ENCODE assay signal across 11 mouse cellular contexts in genomic region chr10:80301256-80302081, GRCm38 (mm10). TPM values are rescaled to one million over a fixed set of nuclear protein-coding genes. Genes with fewer than 3 reads are reported as not detected.
DNase-seq lines count a peak whose midpoint lies in the region; ATAC-seq and TF ChIP-seq lines count a peak whose summit lies in the region.
"Had no signal": no experiment of that assay in that cellular context is flagged by ENCODE, and none has a peak within 500 bp of the region (broad histone marks: within the 10 kb centered on the region; RNA-seq: fewer than 3 reads in every experiment).

No protein-coding gene starts in this region.

- 19% methylated on average over 10 of the region's 10 CpGs for WGBS in cerebellum, adult 2 months
- 66% methylated on average over 10 of the region's 10 CpGs for WGBS in forebrain, embryonic 16.5 days
- 67% methylated on average over 9 of the region's 10 CpGs for WGBS in midbrain, embryonic 12.5 days

- peak overlapping the region; percentile 60 for H3K27ac ChIP-seq in cerebellum, adult 2 months (ENCODE audit: insufficient read depth, low read length)
- peak overlapping the region; percentile 94 for H3K27ac ChIP-seq in forebrain, embryonic 16.5 days (ENCODE audit: low read length)
- peak overlapping the region; percentile 98 for H3K27ac ChIP-seq in midbrain, embryonic 12.5 days (replicated peaks)
- H3K27ac ChIP-seq: liver, embryonic 14.5 days had no signal

- peaks cover 41% of the 10 kb centered on the region for H3K4me1 ChIP-seq in cerebellum, adult 2 months (ENCODE audit: control insufficient read depth, insufficient read depth, low read length)
- peaks cover 72% of the 10 kb centered on the region for H3K4me1 ChIP-seq in forebrain, embryonic 16.5 days (replicated peaks; ENCODE audit: control insufficient read depth, insufficient read depth, low read length)
- peaks cover 69% of the 10 kb centered on the region for H3K4me1 ChIP-seq in midbrain, embryonic 12.5 days

- no peak for TF ChIP-seq CTCF in cerebellum, adult 2 months (IDR thresholded peaks at IDR 0.05; ENCODE audit: borderline replicate concordance, insufficient read depth, low read depth, low read length)

- H3K9me3 ChIP-seq in forebrain, embryonic 16.5 days (ENCODE audit: control insufficient read depth, low read length) = no peaks in the 10 kb centered on the region
- H3K9me3 ChIP-seq in midbrain, embryonic 12.5 days = no peaks in the 10 kb centered on the region
- H3K9me3 ChIP-seq: heart, embryonic 10.5 days had no signal

- H3K27me3 ChIP-seq in cerebellum, adult 2 months (ENCODE audit: control insufficient read depth, insufficient read depth, low read length) = no peaks in the 10 kb centered on the region
- H3K27me3 ChIP-seq in forebrain, embryonic 16.5 days (replicated peaks; ENCODE audit: control insufficient read depth, insufficient read depth, low read length) = no peaks in the 10 kb centered on the region
- no peaks in the 10 kb centered on the region; the same call in none of the 2 replicates for H3K27me3 ChIP-seq in midbrain, embryonic 12.5 days

- H3K4me3 ChIP-seq in cerebellum, adult 2 months (replicated peaks; ENCODE audit: insufficient read depth, low read depth, low read length) = peak overlapping the region; percentile 97
- peak overlapping the region; percentile 57 for H3K4me3 ChIP-seq in forebrain, embryonic 16.5 days (replicated peaks; ENCODE audit: low read length)
- H3K4me3 ChIP-seq in midbrain, embryonic 12.5 days = peak overlapping the region; percentile 78
- H3K4me3 ChIP-seq: erythroblast, embryonic 14.5 days had no signal

- ATAC-seq in cerebellum, adult (ENCODE audit: insufficient number of reproducible peaks, low FRiP score, low TSS enrichment) = no peak
- ATAC-seq in forebrain, embryonic 16.5 days = no peak
- no peak; the same call in 1 of the 2 replicates for ATAC-seq in midbrain, embryonic 12.5 days (ENCODE audit: low FRiP score, low read depth)

- TF ChIP-seq POLR2A in cerebellum, adult 2 months (IDR thresholded peaks at IDR 0.05; ENCODE audit: borderline replicate concordance, insufficient read depth, low read length) = no peak

- peaks cover 22% of the 10 kb centered on the region for H3K36me3 ChIP-seq in forebrain, embryonic 16.5 days (ENCODE audit: control insufficient read depth, insufficient read depth)
- peaks cover 44% of the 10 kb centered on the region for H3K36me3 ChIP-seq in midbrain, embryonic 12.5 days
- H3K36me3 ChIP-seq: heart, embryonic 10.5 days had no signal

- H3K4me2 ChIP-seq in forebrain, embryonic 16.5 days (ENCODE audit: low read length) = peak overlapping the region; percentile 90
- H3K4me2 ChIP-seq in midbrain, embryonic 12.5 days (replicated peaks) = peak overlapping the region; percentile 79

- H3K9ac ChIP-seq in forebrain, embryonic 16.5 days (replicated peaks; ENCODE audit: low read depth, low read length) = peak overlapping the region; percentile 89
- H3K9ac ChIP-seq in midbrain, embryonic 12.5 days (replicated peaks) = peak overlapping the region; percentile 78
- H3K9ac ChIP-seq: liver, embryonic 14.5 days had no signal

- no peak for DNase-seq in cerebellum, adult 2 months
- DNase-seq in cerebellum, adult 9-11 months = peak; percentile 67
- no peak for DNase-seq in urinary bladder, postnatal 25 days (ENCODE audit: low spot score)
- DNase-seq in thymus, postnatal 10 days (ENCODE audit: low spot score in 2 of 2) = no peak
- no peak for DNase-seq in thymus, adult 18-20 months

RNA-seq across cellular contexts. Expression of gene Apc2, which starts 5.7 kb away (rescaled TPM):
- 67.1 and 69.1 TPM in 2 replicates for polyA plus RNA-seq in cerebellum, adult 2 months (2012; rRNA removed)
- polyA plus RNA-seq in forebrain, embryonic 16.5 days (2015; fragmentation: Nextera tagmentation; extraction: Ambion mirVana) = 222 and 234 TPM in 2 replicates
- 181 and 193 TPM in 2 replicates for polyA plus RNA-seq in midbrain, embryonic 12.5 days (2016; fragmentation: Nextera tagmentation; extraction: Ambion mirVana)
- polyA plus RNA-seq: erythroblast, embryonic 14.5 days had no signal

RNA-seq across cellular contexts. Expression of gene Rps15, which starts 9.2 kb away (rescaled TPM):
- polyA plus RNA-seq in cerebellum, adult 2 months (2012; rRNA removed) = 1,303 and 1,454 TPM in 2 replicates
- 531 and 538 TPM in 2 replicates for polyA plus RNA-seq in forebrain, embryonic 16.5 days (2015; fragmentation: Nextera tagmentation; extraction: Ambion mirVana)
- 671 and 694 TPM in 2 replicates for polyA plus RNA-seq in midbrain, embryonic 12.5 days (2016; fragmentation: Nextera tagmentation; extraction: Ambion mirVana)

RNA-seq across cellular contexts. Expression of gene 2310011J03Rik, which starts 18.9 kb away (rescaled TPM):
- 49.7 and 51.1 TPM in 2 replicates for polyA plus RNA-seq in cerebellum, adult 2 months (2012; rRNA removed)
- 32.5 and 34.2 TPM in 2 replicates for polyA plus RNA-seq in forebrain, embryonic 16.5 days (2015; fragmentation: Nextera tagmentation; extraction: Ambion mirVana)
- 36.2 and 44.5 TPM in 2 replicates for polyA plus RNA-seq in midbrain, embryonic 12.5 days (2016; fragmentation: Nextera tagmentation; extraction: Ambion mirVana)

RNA-seq across cellular contexts. Expression of gene Pcsk4, which starts 27.8 kb away (rescaled TPM):
- polyA plus RNA-seq in cerebellum, adult 2 months (2012; rRNA removed) = 13.7 and 14.1 TPM in 2 replicates
- 3.1 and 3.9 TPM in 2 replicates for polyA plus RNA-seq in forebrain, embryonic 16.5 days (2015; fragmentation: Nextera tagmentation; extraction: Ambion mirVana)
- 2.4 and 3.7 TPM in 2 replicates for polyA plus RNA-seq in midbrain, embryonic 12.5 days (2016; fragmentation: Nextera tagmentation; extraction: Ambion mirVana)

RNA-seq across cellular contexts. Expression of gene Reep6, which starts 28.3 kb away (rescaled TPM):
- 9.0 and 10.3 TPM in 2 replicates for polyA plus RNA-seq in cerebellum, adult 2 months (2012; rRNA removed)
- 2.2 and 3.2 TPM in 2 replicates for polyA plus RNA-seq in forebrain, embryonic 16.5 days (2015; fragmentation: Nextera tagmentation; extraction: Ambion mirVana)
- polyA plus RNA-seq in midbrain, embryonic 12.5 days (2016; fragmentation: Nextera tagmentation; extraction: Ambion mirVana) = 3.1 and 4.3 TPM in 2 replicates
